Mouse (Mus musculus) kidney, adult 8-10 months (tissue): Measurements from ENCODE around the gene Dab1.
A peak's percentile ranks its signal among the peaks of the same experiment; 100 is the strongest.

Experiments
- DNase-seq, 2 experiments: peaks; one replicate each; pipeline ENCODE4 v3.0.0; 2022

Dab1 gene

GRCm38 (mm10) chr4:104691026-104691425, 1071.9 kb downstream of the Dab1 start:
- no peak for DNase-seq

- no peak for DNase-seq
Observed at GRCm38 (mm10) chr4:104694188-104694587, 1075.0 kb downstream of the Dab1 start.

GRCm38 (mm10) chr4:104696522-104696921, 1077.4 kb downstream of the Dab1 start:
- no peak for DNase-seq

- DNase-seq: no peak
Observed at GRCm38 (mm10) chr4:104697703-104698102, 1078.5 kb downstream of the Dab1 start.

- DNase-seq: no peak
Observed at GRCm38 (mm10) chr4:104705664-104706645, 1086.8 kb downstream of the Dab1 start.

- no peak for DNase-seq
Observed at GRCm38 (mm10) chr4:104712338-104713083, 1093.4 kb downstream of the Dab1 start.

- DNase-seq: no peak
Observed at GRCm38 (mm10) chr4:104714925-104715519, 1095.9 kb downstream of the Dab1 start.

GRCm38 (mm10) chr4:104715857-104716256, 1096.7 kb downstream of the Dab1 start:
- DNase-seq: no peak

- DNase-seq: no peak
Observed at GRCm38 (mm10) chr4:104716506-104716905, 1097.3 kb downstream of the Dab1 start.

GRCm38 (mm10) chr4:104718973-104719795, 1100.0 kb downstream of the Dab1 start:
- no peak for DNase-seq

- no peak for DNase-seq
Observed at GRCm38 (mm10) chr4:104723527-104724045, 1104.4 kb downstream of the Dab1 start.

GRCm38 (mm10) chr4:104724258-104724657, 1105.1 kb downstream of the Dab1 start:
- no peak for DNase-seq

- DNase-seq: peak in 1 of 2 experiments; percentile 40
Observed at GRCm38 (mm10) chr4:104725673-104726072, 1106.5 kb downstream of the Dab1 start.

GRCm38 (mm10) chr4:104729185-104729584, 1110.0 kb downstream of the Dab1 start:
- no peak for DNase-seq

- DNase-seq: no peak
Observed at GRCm38 (mm10) chr4:104746500-104746899, 1127.3 kb downstream of the Dab1 start.

GRCm38 (mm10) chr4:104754090-104754489, 1134.9 kb downstream of the Dab1 start:
- DNase-seq: no peak

- DNase-seq: no peak
Observed at GRCm38 (mm10) chr4:104760878-104761624, 1141.9 kb downstream of the Dab1 start.

- no peak for DNase-seq
Observed at GRCm38 (mm10) chr4:104766065-104766464, 1146.9 kb downstream of the Dab1 start, which contains the start of gene C8b. TSS of gene C8b (plus strand) at chr4:104766317.

- DNase-seq: no peak
Observed at GRCm38 (mm10) chr4:104768190-104768589, 1149.0 kb downstream of the Dab1 start.

- DNase-seq: no peak
Observed at GRCm38 (mm10) chr4:104769602-104770001, 1150.4 kb downstream of the Dab1 start.

- DNase-seq: no peak
Observed at GRCm38 (mm10) chr4:104770331-104770730, 1151.2 kb downstream of the Dab1 start.
